Mouse (Mus musculus): ENCODE data around the gene Relb. TPM values are rescaled to one million over a fixed set of nuclear protein-coding genes. Genes with fewer than 3 reads are reported as not detected.
A peak's percentile ranks its signal among the peaks of the same experiment; 100 is the strongest.

The Relb gene
- polyA plus RNA-seq, 1 experiment: 0.32 TPM

DNA sequence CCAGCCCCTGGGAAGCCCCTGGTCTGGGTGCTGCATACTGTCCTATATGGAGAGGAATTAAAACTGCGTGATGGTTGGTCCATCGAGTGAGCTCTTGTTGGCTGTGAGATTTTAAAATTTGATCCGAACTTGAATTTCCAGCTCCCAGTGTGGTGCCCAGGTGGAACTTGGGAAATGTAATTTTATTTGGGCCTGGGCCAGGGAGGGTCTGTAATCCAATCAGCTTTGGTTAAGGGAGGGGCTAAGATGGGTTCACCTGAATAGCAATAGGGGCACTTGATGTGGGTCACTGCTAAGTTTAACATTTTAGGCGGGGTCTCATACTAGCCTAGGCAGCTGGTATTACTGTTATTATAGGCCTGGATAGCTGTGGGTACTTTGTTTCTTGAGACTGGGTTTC, 50.8 kb downstream of the Relb start:
- Histone ChIP-seq H3K4me3 (replicated peaks) (no peak overlapping the region), H3K4me1 (ENCODE audit: control insufficient read depth) (peaks cover 60% of the 10 kb centered on the region), H3K36me3 (ENCODE audit: control insufficient read depth) (peaks cover 36% of the 10 kb centered on the region), H3K27me3 (ENCODE audit: control insufficient read depth) (peaks cover 20% of the 10 kb centered on the region), H3K9me3 (ENCODE audit: control insufficient read depth, low read length) (no peaks in the 10 kb centered on the region; the same call in 1 of the 2 replicates)
- TF ChIP-seq TAL1 (IDR thresholded peaks at IDR 0.05; ENCODE audit: low read length) (no peak), GATA1 (IDR thresholded peaks at IDR 0.05; ENCODE audit: low read length) (no peak)

DNA sequence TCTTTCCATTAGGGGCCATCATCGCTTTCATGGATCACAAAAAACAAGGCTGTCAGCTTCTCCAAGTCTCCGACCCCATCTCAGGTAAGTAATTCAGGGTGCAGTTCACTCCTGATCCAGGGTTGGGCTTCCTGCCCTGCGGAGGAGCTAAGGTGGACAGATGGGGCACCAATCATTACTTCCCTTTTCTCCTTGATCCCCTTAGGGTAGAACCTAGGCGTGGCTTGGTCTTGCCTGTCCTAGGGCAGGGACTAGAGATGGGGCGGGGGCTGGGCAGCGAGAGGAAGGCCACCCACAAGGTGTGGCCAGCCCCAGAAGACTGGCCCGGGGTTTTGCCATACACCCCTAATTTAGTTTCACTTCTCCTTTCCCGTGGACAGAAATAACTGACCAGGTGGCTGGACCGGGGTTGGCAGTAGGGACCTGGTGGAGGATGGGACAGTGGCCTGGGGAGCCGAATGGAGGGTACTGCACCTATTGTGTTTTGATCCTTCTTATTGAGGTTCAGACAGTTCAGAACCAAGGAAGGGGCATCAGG, 51.3 kb downstream of the Relb start:
- H3K4me1 ChIP-seq (ENCODE audit: control insufficient read depth): peaks cover 62% of the 10 kb centered on the region
- no peak for TF ChIP-seq GATA1 (IDR thresholded peaks at IDR 0.05; ENCODE audit: low read length)
- no peak for TF ChIP-seq TAL1 (IDR thresholded peaks at IDR 0.05; ENCODE audit: low read length)
- peak overlapping the region; percentile 65 for H3K4me3 ChIP-seq (replicated peaks)
- peaks cover 32% of the 10 kb centered on the region for H3K36me3 ChIP-seq (ENCODE audit: control insufficient read depth)
- H3K9me3 ChIP-seq (ENCODE audit: control insufficient read depth, low read length): no peaks in the 10 kb centered on the region; the same call in 1 of the 2 replicates
- peaks cover 20% of the 10 kb centered on the region for H3K27me3 ChIP-seq (ENCODE audit: control insufficient read depth)

DNA sequence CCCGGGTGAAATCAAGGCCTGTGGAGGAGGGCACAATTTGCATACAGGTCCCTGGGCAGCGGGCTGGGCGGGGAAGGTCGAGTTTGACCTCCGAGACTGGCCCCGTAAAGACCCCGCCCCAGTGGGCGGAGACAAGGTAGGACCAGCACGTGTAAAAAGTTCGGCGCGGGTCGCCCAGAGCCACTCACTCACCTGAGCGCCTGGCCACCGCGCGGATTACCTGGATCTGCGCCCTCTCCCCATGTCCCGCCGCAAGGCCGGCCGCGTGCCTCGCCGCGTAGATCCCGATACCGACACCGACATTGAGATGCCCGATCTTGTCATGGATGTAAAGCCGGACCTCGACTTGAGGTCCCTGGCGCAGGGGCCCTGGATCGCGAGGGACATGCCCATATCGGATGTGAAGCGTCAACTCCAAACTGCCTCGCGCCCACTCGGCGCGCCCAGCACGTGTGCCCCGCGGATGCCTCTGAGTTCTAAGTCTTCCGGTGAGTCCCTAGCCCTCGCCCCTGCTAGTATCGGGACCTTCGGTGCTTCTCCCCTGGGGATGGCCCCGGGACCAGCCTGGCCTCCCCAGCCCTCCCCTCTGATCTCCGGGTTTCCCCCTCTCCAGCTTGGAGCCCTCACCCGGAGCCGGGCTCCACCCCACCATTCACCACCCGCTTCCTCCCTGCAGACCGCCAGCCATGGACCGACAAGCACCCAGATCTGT, 51.9 kb downstream of the Relb start, which contains the start of the genes Zfp296 and Gemin7:
Zfp296 (plus strand) TSS at position 147 of the 712 bp plus-strand sequence.
Gemin7 (minus strand) TSS at position 455 of the 712 bp plus-strand sequence.
- Histone ChIP-seq H3K27me3 (ENCODE audit: control insufficient read depth) (peaks cover 20% of the 10 kb centered on the region), H3K4me1 (ENCODE audit: control insufficient read depth) (peaks cover 67% of the 10 kb centered on the region), H3K36me3 (ENCODE audit: control insufficient read depth) (peaks cover 27% of the 10 kb centered on the region), H3K4me3 (replicated peaks) (peak within 1 kb of the TSS; percentile 65), H3K9me3 (ENCODE audit: control insufficient read depth, low read length) (no peaks in the 10 kb centered on the region; the same call in 1 of the 2 replicates)
- no peak for TF ChIP-seq GATA1 (IDR thresholded peaks at IDR 0.05; ENCODE audit: low read length)
- no peak for TF ChIP-seq TAL1 (IDR thresholded peaks at IDR 0.05; ENCODE audit: low read length)

DNA sequence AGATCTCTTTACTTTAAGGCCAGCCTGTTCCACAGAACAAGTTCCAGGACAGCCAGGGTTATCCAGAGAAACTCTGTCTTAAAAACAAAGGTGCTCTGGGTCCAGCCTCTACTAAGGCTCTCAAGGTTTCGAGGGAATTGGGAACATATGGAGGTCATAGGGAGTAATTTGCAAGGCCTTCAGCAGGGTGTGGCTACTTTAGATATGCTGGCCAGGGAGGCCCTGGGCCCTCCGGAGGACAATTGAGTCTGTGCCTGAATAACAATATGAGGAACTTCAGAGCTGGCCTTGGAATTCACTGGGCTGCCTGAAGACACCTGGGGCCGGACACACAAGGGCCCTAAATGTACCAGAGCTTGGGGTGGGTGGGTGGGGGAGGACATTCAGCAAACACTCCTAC, 53.7 kb downstream of the Relb start:
- Histone ChIP-seq H3K4me3 (replicated peaks) (no peak overlapping the region), H3K9me3 (ENCODE audit: control insufficient read depth, low read length) (no peaks in the 10 kb centered on the region; the same call in 1 of the 2 replicates), H3K4me1 (ENCODE audit: control insufficient read depth) (peaks cover 83% of the 10 kb centered on the region), H3K36me3 (ENCODE audit: control insufficient read depth) (peaks cover 27% of the 10 kb centered on the region), H3K27me3 (ENCODE audit: control insufficient read depth) (peaks cover 20% of the 10 kb centered on the region)
- TF ChIP-seq TAL1 (IDR thresholded peaks at IDR 0.05; ENCODE audit: low read length) (no peak), GATA1 (IDR thresholded peaks at IDR 0.05; ENCODE audit: low read length) (no peak)

DNA sequence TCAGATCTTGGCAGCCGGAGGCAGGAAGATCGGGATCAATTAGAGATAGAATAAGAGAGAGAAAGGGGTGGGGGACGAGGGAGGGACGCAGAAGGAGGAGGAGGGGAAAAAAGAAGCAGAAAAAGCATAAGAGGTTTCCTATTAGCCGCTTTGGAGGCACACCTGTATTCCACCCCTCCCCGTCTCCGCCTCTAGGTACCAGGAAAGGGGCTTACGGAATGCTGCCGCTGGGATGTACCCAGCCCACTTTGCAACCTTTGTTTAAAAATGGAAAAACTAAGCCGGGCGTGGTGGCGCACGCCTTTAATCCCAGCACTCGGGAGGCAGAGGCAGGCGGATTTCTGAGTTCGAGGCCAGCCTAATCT, 55.5 kb downstream of the Relb start:
- TF ChIP-seq GATA1 (IDR thresholded peaks at IDR 0.05; ENCODE audit: low read length): no peak
- TF ChIP-seq TAL1 (IDR thresholded peaks at IDR 0.05; ENCODE audit: low read length): no peak
- H3K4me1 ChIP-seq (ENCODE audit: control insufficient read depth): peaks cover 93% of the 10 kb centered on the region

DNA sequence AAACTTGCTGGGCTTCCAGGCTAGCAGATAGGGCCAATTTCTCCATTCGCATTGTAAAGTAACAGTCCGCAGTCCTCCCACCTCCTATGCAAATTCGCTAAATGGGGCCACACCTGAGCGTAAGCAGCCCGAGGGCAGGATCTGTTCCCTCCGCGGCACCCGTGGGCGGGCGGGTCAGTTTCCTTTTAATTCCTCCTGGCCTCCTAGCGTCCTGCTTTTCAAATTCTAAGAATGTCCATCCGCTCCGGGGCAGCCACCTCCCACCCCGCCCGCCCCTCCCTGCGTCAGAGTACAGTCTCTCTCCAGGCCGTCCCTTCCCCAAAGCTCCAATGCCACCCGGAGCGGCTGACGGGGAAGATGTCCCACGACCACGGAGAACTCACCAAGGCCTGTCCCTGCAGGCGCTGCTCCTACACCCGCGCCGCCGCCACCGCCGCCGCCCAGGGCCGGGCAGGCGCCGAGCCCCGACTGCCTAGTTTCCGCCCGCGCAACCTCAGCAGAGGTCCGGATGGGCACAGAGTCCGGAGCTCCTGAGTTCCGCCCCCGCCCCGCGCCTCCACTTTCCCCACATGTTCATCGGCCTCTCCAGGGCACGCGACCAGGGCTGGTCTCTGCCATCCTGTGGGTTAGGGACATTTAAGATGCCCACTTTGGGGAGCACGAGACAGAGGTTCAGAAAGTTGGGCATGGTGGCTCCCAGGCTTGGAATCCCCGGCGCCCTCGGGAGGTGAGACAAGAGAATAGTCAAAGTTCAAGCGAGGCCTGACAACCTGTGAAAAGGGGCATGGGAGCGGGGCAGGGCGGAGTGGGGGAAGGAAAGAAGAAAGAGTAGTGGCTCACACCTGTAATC, 56.1 kb downstream of the Relb start:
- TF ChIP-seq TAL1 (IDR thresholded peaks at IDR 0.05; ENCODE audit: low read length) (no peak), GATA1 (IDR thresholded peaks at IDR 0.05; ENCODE audit: low read length) (no peak)
- H3K4me3 ChIP-seq (replicated peaks): peak overlapping the region; percentile 85
- peaks cover 17% of the 10 kb centered on the region for H3K27me3 ChIP-seq (ENCODE audit: control insufficient read depth)
- H3K36me3 ChIP-seq (ENCODE audit: control insufficient read depth): peaks cover 38% of the 10 kb centered on the region
- H3K9me3 ChIP-seq (ENCODE audit: control insufficient read depth, low read length): no peaks in the 10 kb centered on the region; the same call in 1 of the 2 replicates
- H3K4me1 ChIP-seq (ENCODE audit: control insufficient read depth): peaks cover 91% of the 10 kb centered on the region

More for the DNA sequence above, 55.5 kb downstream of the Relb start:
- H3K9me3 ChIP-seq (ENCODE audit: control insufficient read depth, low read length): no peaks in the 10 kb centered on the region; the same call in 1 of the 2 replicates
- H3K27me3 ChIP-seq (ENCODE audit: control insufficient read depth): peaks cover 20% of the 10 kb centered on the region
- peak overlapping the region; percentile 85 for H3K4me3 ChIP-seq (replicated peaks)
- peaks cover 32% of the 10 kb centered on the region for H3K36me3 ChIP-seq (ENCODE audit: control insufficient read depth)

DNA sequence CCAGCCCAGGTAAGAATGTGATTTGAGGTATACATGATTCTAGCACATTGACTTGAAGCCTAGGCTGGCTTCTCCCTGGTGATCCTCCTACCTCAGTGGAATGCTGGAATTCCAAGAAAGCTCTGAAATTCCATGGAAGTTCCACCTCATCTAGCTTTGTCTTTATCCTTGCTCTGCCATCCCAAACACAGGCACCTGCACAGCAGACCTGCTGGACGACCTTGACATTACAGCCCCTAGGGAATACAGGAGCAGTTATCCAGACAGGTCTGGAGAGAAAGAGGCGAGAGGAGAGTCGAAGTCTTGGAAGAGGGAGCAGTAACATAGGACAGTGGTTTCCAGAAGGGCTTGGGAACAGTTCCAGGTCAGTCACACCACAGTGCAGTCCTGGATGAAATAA, 59.6 kb downstream of the Relb start:
- no peak for TF ChIP-seq TAL1 (IDR thresholded peaks at IDR 0.05; ENCODE audit: low read length)
- no peak for TF ChIP-seq GATA1 (IDR thresholded peaks at IDR 0.05; ENCODE audit: low read length)
- peaks cover 84% of the 10 kb centered on the region for H3K4me1 ChIP-seq (ENCODE audit: control insufficient read depth)

DNA sequence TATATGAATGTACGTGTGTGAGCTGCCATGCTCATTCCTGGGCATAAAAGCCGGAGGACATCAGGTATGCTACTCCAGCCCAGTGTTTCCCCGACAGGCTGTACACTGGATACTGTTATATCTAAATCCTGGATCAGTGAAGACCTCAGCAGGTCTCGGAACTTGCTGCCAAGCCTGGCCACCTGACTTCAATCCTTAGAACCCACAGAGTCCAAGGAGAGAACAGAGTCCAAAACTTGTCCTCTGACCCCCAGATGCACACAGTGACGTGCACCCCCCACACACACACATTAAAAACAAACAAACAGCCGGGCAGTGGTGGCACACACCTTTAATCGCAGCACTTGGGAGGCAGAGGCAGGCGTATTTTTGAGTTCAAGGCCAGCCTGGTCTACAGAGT, 61.8 kb downstream of the Relb start:
- Histone ChIP-seq H3K9me3 (ENCODE audit: control insufficient read depth, low read length) (peaks cover 7% of the 10 kb centered on the region), H3K27me3 (ENCODE audit: control insufficient read depth) (no peaks in the 10 kb centered on the region), H3K4me3 (replicated peaks) (no peak overlapping the region), H3K36me3 (ENCODE audit: control insufficient read depth) (peaks cover 83% of the 10 kb centered on the region), H3K4me1 (ENCODE audit: control insufficient read depth) (peaks cover 90% of the 10 kb centered on the region)
- TF ChIP-seq TAL1 (IDR thresholded peaks at IDR 0.05; ENCODE audit: low read length) (no peak), GATA1 (IDR thresholded peaks at IDR 0.05; ENCODE audit: low read length) (no peak)

More for the DNA sequence above, 59.6 kb downstream of the Relb start:
- H3K4me3 ChIP-seq (replicated peaks): no peak overlapping the region
- H3K36me3 ChIP-seq (ENCODE audit: control insufficient read depth): peaks cover 70% of the 10 kb centered on the region
- peaks cover 3% of the 10 kb centered on the region for H3K9me3 ChIP-seq (ENCODE audit: control insufficient read depth, low read length)
- H3K27me3 ChIP-seq (ENCODE audit: control insufficient read depth): no peaks in the 10 kb centered on the region

DNA sequence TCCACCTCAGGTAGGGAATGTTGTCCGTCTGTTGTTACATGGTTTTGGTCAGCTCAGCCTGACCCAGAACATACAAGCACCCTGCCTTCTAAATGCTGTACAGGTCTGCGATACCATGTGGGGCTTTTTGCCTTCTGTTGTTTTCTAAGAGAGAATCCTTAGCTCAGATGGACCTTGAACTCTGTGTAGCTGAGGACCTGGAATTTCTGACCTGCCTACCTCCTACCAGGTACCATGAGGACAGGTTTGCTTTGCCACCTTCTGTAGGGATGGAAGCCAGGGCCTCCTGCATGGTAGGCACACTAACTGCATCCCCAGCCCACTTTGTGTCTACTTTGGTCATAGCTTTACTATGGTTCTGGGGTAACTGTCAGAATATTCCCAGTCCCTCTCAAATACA, 63.4 kb downstream of the Relb start:
- TF ChIP-seq TAL1 (IDR thresholded peaks at IDR 0.05; ENCODE audit: low read length) (no peak), GATA1 (IDR thresholded peaks at IDR 0.05; ENCODE audit: low read length) (no peak)
- Histone ChIP-seq H3K36me3 (ENCODE audit: control insufficient read depth) (peaks cover 74% of the 10 kb centered on the region), H3K4me3 (replicated peaks) (no peak overlapping the region), H3K9me3 (ENCODE audit: control insufficient read depth, low read length) (peaks cover 7% of the 10 kb centered on the region), H3K27me3 (ENCODE audit: control insufficient read depth) (no peaks in the 10 kb centered on the region), H3K4me1 (ENCODE audit: control insufficient read depth) (peaks cover 80% of the 10 kb centered on the region)

Data from erythroblast, embryonic 14.5 days (primary cell).